Mouse (Mus musculus): ENCODE results near the gene Lax1.

DNA sequence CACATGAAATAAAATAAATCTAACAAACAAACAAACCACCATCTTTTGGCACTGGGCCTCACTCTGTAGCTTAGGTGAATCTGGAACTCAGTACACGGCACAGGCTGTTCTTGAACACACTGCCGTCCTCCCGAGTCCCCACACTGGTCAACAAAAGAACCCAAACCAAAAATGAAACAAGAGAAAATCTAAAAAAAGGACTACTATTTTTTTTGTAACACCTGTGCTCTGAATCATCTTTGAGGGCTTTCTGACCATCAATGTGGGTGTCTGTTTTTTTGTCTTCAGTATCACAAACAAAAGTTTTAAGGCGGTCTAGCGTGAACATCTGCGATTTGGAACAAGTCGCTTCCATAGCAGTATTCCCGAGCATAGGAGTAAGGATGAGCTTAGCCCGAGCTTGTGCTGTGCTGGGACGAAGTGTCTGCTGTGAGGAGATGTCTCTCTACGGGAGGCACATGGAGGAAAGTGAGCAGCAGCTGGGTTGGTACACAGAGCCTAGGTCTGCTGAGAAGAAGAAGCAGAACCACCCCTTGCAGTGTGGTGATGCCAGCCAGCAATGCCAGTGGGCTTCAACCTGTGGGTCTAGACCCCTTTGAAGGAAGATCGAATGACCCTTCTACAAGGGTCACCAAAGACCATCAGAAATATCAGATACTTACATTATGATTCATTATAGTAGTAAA is 8.2 kb upstream of the Lax1 start:
- TF ChIP-seq CTCF (IDR thresholded peaks at IDR 0.05; ENCODE audit: control insufficient read depth, insufficient read depth, insufficient replicate concordance, low read depth, low read length) (no peak), POLR2A (IDR thresholded peaks at IDR 0.05; ENCODE audit: control insufficient read depth, low read depth, low read length) (no peak)

Measured in testis, adult 2 months (tissue).